Mouse (Mus musculus): ENCODE data around the gene Mettl1.
A peak's percentile ranks its signal among the peaks of the same experiment; 100 is the strongest.
"Not testable (repeated sequence)": the region's sequence is repeated elsewhere in the genome, so short reads cannot be mapped to it uniquely, and the experiment has no call there.

Gene Mettl1

GRCm38 (mm10) chr10:127068360-127069038 lies 27.3 kb downstream of the Mettl1 start:
- DNase-seq (ENCODE audit: low spot score in 2 of 2) = no peak

DNA sequence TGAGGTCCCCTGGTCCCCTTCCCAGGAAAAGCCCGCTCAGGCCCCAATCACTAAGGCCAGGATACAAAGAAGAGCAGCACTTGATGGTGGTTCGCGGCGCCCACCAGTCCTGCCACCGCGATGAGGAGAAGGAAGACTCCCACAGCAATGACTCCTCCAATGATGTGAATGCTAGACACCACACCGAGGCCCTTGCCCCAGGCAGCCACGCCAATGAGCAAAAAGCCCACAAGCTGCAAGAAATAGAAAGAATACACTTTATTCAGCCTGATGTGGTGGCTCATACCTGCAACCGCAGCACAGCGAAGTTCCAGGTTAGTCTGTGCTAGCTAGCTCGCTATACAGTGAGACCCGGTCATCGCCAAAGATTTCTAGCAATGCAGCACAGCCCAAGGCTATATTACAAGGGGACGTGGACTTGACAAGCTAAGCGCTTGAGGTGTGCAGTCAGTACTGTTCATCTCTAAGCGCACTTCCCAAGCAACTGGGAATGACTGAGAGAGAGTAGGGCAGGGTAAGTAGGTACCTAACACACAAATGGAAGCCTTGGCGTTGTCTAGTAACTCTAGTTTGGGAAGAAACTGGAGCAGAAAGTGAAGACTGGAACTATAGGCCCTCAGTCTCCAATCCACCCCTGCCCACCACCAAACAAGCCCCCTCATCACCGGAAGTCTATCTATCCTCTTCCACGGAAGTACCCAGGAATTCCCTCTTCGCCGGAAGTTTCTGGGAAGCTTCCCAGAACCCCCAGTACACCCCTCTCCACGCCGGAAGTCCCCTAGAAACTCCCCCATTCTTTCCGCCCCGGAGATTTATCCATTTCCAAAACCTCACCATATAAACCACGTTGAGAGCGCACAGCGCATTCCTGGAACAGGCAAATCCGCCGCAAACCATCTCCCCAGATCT lies 28.3 kb downstream of the Mettl1 start:
- DNase-seq (ENCODE audit: low spot score in 2 of 2) = no peak

- DNase-seq (ENCODE audit: low spot score in 2 of 2) = peak; percentile 91 to 96
These were observed 29.2 kb downstream of the Mettl1 start, which contains the start of gene Tspan31 for GRCm38 (mm10) chr10:127070190-127071121. Gene Tspan31 (minus strand): TSS chr10:127070264.

GRCm38 (mm10) chr10:127071203-127071602 lies 30.0 kb downstream of the Mettl1 start:
- no peak for DNase-seq (ENCODE audit: low spot score in 2 of 2)

- DNase-seq (ENCODE audit: low spot score in 2 of 2) = not testable (repeated sequence)
These were observed 31.1 kb downstream of the Mettl1 start for GRCm38 (mm10) chr10:127072270-127072669.

DNA sequence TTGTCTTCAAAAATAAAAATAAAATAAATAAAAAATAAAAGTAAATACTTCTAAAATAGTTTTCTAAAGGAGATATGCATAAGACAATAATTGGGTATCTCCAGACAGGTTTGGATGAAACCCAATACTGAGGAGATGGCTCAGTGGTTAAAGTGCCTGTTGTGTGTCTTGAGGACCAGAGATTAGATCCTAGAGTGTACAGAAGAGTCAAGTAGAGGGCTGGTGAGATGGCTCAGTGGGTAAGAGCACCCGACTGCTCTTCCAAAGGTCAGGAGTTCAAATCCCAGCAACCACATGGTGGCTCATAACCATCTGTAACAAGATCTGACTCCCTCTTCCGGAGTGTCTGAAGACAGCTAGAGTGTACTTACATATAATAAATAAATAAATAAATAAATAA lies 31.8 kb downstream of the Mettl1 start:
- DNase-seq (ENCODE audit: low spot score in 2 of 2) = not testable (repeated sequence)

- no peak for DNase-seq (ENCODE audit: low spot score in 2 of 2)
These were observed 32.8 kb downstream of the Mettl1 start for GRCm38 (mm10) chr10:127073981-127074380.

- DNase-seq (ENCODE audit: low spot score in 2 of 2) = no peak
These were observed 33.9 kb downstream of the Mettl1 start, which contains the start of gene Agap2 for GRCm38 (mm10) chr10:127075080-127075479. Gene Agap2 (plus strand): TSS chr10:127075284.

DNA sequence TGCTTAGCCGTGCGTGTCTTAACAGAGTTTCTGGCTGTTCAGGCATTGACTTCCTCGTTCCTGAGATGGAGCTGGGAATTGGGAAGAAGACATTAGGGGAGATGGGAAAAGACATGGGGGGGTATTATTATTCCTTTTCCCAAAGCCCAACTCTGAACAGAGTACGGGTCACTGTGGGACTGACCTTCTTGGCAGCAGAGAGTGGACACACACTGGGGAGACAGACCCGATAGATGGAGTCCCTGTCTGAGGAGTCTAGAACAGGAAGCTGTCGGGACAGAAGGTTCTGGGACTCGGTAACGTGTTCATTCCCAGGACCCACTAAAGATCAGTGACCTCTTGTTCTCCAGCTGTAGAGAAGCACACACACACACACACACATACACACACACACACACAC lies 34.4 kb downstream of the Mettl1 start:
- no peak for DNase-seq (ENCODE audit: low spot score in 2 of 2)

- no peak for DNase-seq (ENCODE audit: low spot score in 2 of 2)
These were observed 34.9 kb downstream of the Mettl1 start for GRCm38 (mm10) chr10:127076082-127076481.

GRCm38 (mm10) chr10:127077515-127077914 lies 36.3 kb downstream of the Mettl1 start:
- DNase-seq (ENCODE audit: low spot score in 2 of 2) = no peak

DNA sequence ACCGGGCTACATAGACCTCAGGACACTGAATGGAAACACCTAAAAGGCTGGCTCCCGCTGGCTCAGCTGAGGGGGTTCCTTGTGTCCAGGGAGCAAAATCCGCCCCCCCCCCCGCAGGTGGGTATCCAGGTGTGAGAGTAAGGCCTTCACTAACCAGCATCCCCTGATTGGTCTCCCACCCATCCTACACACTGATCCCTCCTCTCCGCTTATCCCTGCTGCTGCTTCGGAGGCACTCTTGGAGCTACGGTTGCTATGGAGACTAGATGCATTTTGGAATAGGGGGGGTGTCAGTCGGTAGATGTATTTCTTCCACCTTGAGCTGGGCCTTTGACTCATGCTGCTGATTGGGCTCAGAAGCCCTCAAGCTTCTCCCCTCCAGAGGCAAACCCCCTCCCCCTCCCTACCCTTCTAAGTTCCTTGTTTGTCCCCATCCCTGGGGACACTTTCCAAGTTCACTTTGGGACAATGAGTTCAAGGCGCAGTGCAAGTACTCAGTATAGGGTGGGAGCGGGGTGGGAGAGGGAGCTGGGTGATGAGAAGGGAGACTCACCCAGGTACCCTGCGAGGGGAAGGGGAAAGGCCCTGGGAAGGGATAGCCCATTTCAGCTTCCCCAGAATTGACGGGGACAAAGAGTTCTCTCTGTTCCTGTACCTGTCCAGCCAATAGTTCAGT lies 36.9 kb downstream of the Mettl1 start:
- DNase-seq (ENCODE audit: low spot score in 2 of 2) = peak; percentile 73 to 84

GRCm38 (mm10) chr10:127078677-127079575 lies 37.7 kb downstream of the Mettl1 start:
- DNase-seq (ENCODE audit: low spot score in 2 of 2) = peak in 1 of 2 experiments; percentile 75

- DNase-seq (ENCODE audit: low spot score in 2 of 2) = no peak
These were observed 38.6 kb downstream of the Mettl1 start for GRCm38 (mm10) chr10:127079665-127080391.

DNA sequence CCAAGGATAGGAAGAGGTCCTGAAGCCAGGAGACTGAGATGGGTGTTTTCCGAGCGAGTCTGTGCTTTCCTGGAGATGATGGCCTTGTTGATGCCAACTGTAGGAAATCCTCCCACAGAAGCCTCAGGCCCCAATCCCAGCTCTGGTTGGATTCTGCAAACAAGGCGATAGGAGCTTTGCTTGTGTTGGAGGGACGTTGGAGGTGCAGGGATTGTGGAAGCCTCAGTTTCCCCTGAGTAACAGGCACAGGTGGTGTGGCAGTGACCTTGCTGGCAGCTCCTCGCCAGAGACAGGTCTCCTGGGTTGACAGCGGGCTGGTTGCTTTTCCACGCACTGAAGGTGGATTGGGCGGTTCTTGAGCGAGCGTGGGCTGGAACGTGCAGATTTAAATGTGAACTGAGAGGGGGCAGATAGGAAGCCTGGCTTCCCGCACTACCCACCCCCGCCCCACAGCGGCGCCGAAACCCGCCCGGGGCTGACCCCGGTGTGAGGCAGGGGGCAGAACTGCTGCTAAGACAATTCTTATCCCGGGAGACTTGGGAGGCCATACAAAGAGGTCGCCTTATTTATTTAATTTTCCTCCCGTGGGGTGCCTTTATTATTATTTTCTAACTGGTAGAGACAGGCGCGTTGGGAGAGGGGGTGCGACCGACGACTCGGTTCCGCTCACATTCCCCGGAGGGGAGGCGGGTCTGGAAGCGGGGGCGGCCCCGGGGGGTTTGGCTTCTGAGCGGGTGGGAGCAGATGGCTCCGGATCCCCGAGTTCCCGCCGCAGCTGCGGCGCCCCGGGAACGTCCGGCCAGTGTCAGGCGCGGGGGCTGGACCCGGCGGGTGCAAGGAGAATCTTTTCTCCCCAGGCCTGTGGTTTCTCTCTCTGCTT lies 39.9 kb downstream of the Mettl1 start:
- peak in 1 of 2 experiments; percentile 66 for DNase-seq (ENCODE audit: low spot score in 2 of 2)

DNA sequence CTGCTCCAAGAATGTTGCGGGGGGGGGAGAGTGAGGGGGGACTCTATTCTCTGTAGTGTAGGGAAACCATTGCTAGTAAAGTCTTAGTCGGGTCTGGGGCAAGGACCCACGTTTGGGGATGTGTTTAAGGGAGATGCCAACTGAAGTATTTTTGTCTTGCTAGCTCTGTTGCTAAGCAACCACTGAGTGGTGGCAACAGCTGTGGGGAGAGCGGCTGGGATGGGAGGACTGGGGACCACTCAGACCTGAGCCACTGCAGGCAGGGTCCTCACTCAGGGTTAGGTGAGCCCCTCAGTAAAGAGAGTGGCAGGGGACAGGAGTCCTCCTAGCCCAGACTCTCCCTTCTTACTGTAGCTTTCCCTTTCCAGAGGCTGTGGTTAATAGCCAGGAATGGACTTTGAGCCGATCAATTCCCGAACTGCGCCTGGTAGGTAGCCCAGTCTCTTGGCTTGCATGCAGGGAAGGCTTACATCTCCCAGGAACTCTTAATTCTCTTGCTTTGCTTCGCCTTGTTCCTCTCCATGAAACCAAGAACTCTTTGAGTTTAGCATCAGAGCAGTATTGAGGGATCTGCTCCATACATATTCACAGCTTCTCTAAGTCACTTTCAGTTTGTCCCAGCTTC lies 40.9 kb downstream of the Mettl1 start:
- DNase-seq (ENCODE audit: low spot score in 2 of 2) = no peak

DNA sequence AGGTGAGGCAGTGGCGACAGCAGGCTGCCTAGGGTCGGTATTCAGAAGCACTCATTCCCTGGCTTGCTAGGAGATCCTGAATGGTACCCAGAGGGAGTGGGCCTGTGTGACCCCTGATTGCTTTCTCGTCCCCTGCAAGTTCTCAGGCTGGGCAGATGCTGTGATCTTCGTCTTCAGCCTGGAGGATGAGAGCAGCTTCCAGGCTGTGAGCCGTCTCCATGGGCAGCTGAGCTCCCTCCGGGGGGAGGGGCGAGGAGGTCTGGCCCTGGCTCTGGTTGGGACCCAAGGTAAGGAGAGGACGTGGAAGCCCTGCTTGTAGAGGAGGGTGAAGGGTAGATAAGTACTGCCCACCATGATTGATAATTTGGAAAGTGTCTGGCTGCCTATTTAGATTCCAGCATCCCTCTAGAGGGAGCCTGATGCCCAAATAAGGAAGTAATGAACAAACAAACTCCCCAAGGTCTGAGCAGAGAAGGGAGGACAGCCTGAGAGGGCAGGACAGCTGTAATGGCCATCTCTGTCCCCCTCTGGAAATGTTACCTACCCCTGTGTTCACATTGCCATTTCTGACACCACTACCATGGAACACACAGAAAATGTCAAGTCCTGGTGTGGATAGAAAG lies 42.2 kb downstream of the Mettl1 start:
- DNase-seq (ENCODE audit: low spot score in 2 of 2) = no peak
